Mouse (Mus musculus) adrenal gland, adult 18-20 months (tissue): Measurements from ENCODE around the gene Gclc. TPM values are rescaled to one million over a fixed set of nuclear protein-coding genes. Genes with fewer than 3 reads are reported as not detected.

Experiments
- DNase-seq, 2 experiments: peaks; one replicate each; pipeline ENCODE4 v3.0.0; 2021 to 2022; ENCODE audit warnings: low spot score in 2 of 2
- long read RNA-seq, 2 experiments: library from polyadenylated mRNA; stranded (forward); transcript quantifications; one replicate each; pipeline ENCODE4 v2.0.0; 2021
- total RNA-seq, 2 experiments: library from RNA; stranded (reverse); gene quantifications; 1 replicate in 1 of 2; 2 replicates in 1 of 2; pipeline ENCODE4 v1.2.3; 2021

Gclc gene
- 10 to 100 TPM; 38.1 to 50.8 TPM for total RNA-seq
- long read RNA-seq, experiment 1, transcript Gclc-201 (16 exons, 3,423 nt): major isoform, 49 of 65 reads
- long read RNA-seq, experiment 1, partial matches to known transcripts: 4 of 65 reads
- long read RNA-seq, experiment 1, other reads (novel, unspliced or antisense): 12 of 65 reads
- long read RNA-seq, experiment 2, transcript Gclc-201 (16 exons, 3,423 nt): major isoform, 137 of 170 reads
- long read RNA-seq, experiment 2, partial matches to known transcripts: 18 of 170 reads
- long read RNA-seq, experiment 2, other reads (novel, unspliced or antisense): 15 of 170 reads

DNA sequence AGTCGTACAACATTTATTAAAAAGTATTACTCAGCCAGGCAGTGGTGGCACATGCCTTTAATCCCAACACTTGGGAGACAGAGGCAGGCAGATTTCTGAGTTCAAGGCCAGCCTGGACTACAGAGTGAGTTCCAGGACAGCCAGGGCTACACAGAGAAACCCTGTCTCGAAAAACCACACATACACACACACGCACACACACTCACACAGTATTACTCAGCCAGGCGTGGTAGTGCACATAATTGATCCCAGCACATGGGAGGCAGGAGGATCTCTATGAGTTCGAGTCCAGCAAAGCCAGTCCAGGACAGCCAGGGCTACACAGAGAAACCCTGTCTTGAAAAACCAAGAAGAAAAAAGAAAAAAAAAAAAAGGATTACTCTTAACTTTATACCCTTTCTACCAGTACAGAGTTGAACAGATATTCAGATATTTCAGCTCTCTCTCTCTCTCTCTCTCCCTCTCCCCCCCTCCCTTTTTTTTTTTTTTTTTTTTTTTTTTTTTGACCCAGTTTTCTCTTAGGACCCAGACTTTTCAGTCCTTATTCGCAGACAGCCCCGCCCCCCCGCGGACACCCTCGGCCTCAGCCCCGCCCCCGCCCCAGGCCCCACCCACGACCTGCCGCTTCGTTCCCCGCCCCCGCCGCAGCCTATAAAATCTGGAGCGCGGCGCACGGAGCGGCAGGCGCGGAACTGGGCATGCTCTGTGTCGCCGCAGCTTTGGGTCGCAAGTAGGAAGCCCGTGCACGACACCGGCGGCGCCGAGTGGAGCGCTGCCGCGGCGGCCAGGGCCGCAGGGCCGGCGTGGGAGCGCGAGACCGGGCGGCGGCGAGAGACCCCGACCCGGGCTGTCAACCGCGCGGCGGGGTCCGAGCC, at the start of gene Gclc:
Gclc (plus strand) TSS at position 683 of the 875 bp plus-strand sequence.
- DNase-seq: peak; percentile 95 to 97

- DNase-seq: no peak
Measured at GRCm38 (mm10) chr9:77706515-77706914, 47.8 kb upstream of the Gclc start.

GRCm38 (mm10) chr9:77707433-77708139, 46.7 kb upstream of the Gclc start:
- DNase-seq: no peak

DNA sequence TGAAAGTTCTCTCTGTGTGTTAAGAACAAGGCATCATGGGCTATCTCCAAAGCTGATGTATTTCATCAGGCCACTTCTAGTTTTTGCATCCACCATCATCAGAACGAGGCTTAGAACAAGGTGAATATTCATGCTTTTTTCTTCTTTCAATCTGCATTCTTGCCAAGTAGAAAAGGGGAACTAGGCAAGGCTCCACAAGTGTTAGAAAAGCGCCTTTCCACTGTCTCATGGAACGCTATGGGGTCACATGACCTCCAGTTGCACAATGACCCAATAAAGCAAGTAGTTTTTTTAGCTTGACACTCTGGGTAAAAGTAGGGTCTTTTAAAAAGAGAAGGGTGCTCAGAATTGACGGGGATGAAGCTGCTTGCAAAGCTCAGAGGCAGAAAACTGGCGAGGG, 45.4 kb upstream of the Gclc start:
- DNase-seq: no peak

- no peak for DNase-seq
Measured at GRCm38 (mm10) chr9:77711021-77711569, 43.2 kb upstream of the Gclc start.

GRCm38 (mm10) chr9:77712816-77713215, 41.5 kb upstream of the Gclc start:
- no peak for DNase-seq

- no peak for DNase-seq
Measured at GRCm38 (mm10) chr9:77713301-77713700, 41.0 kb upstream of the Gclc start.

DNA sequence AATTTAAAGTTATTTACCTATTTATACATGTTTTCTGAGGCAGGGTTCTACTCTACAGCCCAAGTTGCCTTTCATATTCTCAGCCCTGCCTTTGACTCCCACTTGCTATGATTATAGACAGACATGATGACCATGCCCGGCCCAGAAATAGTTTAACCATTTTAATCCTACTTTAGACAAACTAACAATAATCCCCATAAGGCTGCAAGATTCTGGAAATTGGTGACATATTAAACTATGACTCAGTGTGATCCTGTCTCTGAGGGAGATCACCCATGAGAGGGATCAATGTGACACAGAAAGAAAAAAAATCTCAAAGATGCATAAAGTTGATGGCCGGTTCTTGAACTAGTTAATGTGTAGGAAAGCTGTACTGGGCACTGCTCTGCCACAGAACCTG, 39.1 kb upstream of the Gclc start:
- no peak for DNase-seq

DNA sequence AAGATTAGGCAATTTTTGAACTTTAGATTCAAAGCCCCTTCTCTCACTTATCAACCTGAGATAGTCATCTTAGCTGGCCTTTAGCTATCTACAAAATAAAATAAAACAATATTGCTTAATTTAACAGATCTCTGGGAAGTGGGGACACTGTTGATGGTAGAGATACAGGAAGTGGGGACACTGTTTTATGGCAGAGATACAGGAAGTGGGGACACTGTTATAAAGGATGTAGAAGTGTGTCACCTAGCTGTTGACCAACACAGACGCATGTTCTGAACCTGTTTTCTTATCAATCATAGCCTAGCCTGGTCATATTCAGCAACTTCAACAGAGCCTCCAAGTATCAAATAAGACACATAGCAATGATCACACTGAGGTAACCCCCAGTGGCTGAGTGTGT, 38.3 kb upstream of the Gclc start:
- no peak for DNase-seq

GRCm38 (mm10) chr9:77717831-77718435, 36.4 kb upstream of the Gclc start:
- no peak for DNase-seq

DNA sequence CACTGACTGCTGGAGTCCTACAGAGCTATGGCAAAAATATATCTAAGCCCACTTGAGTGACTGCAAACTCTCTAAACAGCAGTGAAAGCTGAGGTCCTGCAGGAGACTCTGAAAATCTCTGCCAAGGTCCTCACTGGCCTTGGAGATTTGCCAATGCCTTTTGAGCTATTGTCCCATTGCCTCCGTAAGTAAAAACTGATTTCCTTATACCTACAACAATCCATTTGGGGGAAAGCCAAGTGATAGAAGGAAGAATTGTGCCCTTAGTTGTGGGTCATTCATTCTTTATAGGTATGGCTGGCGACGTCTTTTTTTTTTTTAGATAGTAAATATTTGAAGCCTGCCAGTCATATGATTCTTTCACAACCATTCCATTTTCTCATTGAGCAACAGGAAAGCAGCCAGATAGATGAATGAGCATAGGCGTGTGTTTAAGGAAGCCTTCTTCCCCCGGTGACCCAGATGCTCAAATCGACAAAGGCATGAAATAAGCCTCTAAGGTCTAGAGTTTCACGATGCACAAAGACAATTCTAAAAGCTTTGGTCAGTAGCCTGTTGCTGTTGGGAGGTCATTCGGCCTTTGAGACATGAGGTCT, 35.4 kb upstream of the Gclc start:
- no peak for DNase-seq

DNA sequence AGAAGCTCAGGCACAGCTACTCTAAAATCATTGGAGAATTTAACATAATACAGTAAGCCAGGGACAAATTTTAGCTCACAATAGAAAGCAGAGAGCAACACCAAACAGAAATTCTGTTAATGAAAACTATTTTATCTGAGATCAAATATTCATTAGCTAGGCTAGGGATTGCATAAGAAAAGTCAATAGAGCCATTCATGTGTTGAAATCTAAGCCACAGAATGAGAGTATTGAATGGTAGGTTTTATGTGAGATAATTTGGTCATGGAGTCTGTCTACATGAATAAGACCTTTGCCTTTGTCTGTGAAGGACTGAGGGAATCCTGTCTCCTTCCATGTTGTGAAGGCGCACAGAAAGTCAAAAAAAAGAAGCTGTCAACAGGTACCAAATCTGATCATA, 34.7 kb upstream of the Gclc start:
- no peak for DNase-seq

GRCm38 (mm10) chr9:77722381-77722780, 32.0 kb upstream of the Gclc start:
- no peak for DNase-seq

DNA sequence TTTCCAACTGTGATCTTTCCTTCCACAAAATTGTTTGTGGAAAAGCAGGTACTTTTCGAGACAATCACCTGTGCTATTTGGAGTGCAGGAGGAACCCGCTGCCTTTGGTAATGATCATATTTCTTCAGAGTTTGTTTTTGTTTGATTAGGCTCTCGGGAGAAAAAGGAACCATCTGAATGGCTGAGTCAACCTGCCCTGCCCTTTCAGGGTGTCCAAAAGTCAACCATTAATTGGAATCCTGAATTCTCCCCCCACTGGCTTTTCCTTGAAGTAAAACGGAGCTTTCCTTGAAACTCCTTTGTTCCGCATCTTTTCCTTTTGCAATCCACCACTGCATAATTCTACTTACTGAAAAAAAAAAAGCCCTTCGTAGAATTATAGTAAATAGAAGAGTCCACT, 30.1 kb upstream of the Gclc start:
- DNase-seq: no peak

- DNase-seq: no peak
Measured at GRCm38 (mm10) chr9:77725448-77725847, 28.9 kb upstream of the Gclc start.

DNA sequence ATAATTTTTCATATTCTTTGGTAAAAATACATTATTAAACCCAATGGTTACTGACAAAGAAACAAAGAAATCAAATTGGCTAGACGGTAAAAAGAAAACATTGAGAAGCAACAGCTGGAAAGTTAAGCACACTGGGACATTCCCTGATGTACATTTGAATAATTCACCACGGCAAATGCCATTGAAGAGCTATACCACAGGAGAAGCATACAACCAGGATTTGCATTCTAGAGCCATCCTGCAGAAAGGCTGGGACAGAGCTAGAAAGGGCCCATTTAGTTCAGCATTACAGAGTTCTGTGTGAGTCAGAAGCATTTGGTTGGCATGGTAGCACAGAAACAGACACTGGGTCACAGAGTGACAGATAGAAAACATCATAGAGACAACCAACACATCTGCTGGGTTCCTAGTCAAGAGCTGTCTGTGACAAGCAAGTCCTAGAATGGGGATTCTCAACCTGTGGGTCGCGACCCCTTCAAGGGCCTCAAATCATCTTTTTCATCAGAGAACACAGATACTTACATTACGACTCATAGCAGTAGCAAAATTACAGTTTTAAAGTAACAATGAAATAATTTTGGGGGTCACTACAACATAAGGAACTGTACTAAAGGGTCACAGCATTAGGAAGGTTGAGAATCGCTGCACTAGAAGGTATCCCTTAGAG, 28.2 kb upstream of the Gclc start:
- DNase-seq: no peak

GRCm38 (mm10) chr9:77727012-77727411, 27.3 kb upstream of the Gclc start:
- DNase-seq: no peak

- no peak for DNase-seq
Measured at GRCm38 (mm10) chr9:77732067-77732466, 22.3 kb upstream of the Gclc start.

- no peak for DNase-seq
Measured at GRCm38 (mm10) chr9:77737298-77738041, 16.9 kb upstream of the Gclc start.
